Mouse (Mus musculus) ZHBTc4 (cell line): ENCODE measurements around the gene Kalrn.
A peak's percentile ranks its signal among the peaks of the same experiment; 100 is the strongest.

Experiments
- DNase-seq: peaks from one replicate; pipeline ENCODE4 v3.0.0-alpha.2; 2011; ENCODE audit warnings: low read depth, low spot score

The Kalrn gene

DNA sequence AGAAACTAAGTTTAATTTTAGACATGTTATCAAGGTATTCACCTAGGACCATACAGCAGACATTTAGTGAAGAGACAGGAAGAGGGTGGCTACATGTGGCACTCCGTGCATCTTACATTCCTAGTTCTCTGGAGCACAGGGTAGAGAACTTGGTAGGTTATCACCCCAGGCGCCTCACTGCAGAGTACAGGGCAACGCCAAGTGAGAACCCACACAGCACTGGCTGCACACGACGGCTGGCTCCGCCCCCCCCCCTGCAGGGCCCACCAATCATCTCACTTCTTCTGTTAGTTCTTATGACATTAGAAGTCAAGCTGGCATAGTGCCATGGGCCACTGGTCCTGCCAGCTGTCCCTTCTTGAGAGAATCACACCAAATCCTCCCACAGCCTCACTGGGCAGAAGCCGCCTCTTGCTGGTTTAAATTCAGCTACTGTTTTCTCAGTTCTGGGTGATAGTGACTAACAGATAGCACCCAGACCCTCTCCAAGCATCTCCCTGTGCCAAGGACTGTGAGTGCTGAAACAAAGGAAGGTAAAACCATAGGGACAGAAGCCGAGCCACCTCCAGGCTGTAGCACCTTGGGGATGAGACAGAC is 133.2 kb downstream of the Kalrn start:
- no peak for DNase-seq

DNA sequence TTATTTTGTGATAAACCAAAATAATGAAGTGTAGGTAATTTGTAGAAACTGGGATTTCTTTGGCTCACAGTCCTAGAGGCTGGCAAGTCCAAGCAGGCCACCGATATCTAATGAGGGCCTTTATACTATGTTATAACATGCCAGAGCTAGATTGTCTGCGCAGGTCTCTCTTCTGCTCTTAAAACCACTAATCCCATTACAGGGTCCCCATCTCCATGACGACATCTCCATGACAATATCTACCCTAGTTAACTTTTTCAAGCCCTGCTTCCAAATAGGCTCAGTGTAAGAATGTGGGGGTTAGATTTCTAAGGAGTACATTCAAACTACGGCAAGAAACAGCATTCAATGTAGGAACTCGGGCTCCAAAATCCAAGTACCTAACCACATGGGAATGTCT is 143.2 kb downstream of the Kalrn start:
- no peak for DNase-seq

DNA sequence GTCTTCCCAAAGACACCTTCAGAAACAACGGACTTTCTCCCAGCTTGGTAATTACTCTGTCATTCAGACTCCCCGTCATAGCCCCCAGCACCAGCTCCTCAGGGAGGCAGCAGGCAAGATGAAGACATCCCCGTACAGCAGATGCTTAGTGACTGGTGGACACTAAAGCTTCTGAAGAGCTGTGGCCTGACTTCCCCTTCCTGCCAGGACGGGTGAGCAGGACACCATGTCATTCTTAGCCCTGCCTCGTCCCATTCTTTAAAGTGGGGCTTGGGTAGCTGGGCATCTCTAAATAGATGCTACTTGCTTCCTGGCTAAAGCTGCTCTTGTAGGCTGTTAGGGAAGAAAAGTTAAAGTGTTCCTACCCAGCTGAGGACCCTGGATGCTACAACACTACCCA is 145.7 kb downstream of the Kalrn start:
- DNase-seq: no peak

DNA sequence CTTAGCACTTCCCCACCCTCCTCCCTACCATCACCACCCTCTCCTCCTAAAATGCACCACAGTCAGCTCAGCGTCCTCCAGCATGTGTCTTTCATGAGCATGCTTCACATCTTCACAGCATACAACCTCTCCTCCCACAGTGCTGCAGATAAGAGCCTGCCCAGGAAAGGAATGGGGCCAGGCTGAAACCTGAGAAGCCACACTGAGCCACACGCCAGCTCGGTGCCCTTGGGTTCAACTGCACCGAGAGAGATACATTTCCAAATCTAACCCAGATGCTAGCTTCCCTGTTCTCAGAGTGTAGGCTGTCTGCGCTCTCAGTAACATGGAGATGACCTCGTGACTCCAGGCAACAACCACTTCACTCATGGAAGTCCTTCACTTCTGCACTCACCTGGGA is 151.9 kb downstream of the Kalrn start:
- no peak for DNase-seq

DNA sequence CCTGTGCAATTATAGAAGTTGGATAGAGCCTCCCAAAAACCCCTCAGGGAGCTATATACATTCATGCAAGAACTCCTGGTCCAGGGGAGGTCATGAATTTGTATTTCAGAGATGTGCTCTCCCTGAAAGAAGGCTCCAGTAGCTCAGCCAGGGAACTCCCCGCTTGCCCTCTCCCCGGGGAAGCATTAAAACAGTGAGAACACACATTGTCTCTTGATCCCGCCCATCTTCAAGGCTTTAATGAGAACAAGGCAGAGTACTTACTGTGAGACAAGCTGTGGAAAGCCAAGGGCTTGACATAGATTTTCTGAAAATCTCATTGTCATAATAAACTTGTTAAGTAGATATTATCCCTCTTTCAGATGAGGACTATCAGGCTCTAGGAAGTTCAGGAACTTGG is 155.4 kb downstream of the Kalrn start:
- DNase-seq: no peak

DNA sequence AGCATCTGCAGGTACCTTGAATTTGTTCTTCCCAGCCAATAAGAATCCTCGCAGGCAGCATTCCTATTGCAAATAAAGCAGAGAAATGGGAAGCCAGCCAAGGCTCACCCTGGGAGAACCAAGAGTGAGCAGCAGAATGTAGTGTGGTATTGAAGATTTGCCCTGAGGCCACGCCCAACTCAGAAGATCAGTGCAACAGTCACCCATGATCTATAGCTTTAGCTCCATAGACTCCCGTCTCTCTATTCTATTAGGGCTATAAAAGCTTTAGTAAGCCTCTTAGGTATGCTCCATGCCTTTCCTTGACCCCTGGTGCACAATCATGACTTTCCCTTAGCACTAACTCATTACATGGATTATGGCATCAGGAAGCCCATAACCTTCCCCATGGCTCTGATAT is 155.9 kb downstream of the Kalrn start:
- DNase-seq: no peak

DNA sequence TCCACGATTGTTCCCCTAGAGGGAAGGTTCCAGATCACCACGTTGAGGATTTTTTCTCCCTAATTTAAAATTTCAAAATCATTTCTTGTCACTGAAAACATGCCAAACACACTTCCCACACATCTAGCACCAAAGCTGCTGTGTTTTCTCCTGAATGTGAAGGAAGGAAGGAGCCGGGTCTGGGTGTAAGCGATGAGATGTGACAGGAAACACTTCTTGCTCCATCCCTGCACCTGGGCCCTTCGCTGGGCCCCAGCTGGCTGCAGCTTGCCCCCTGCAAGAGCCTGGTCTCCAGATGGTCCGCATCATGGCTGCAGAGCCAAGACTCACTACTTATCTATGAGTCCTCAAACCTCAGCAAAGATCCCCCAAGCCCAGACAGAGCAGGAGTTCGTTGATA is 158.8 kb downstream of the Kalrn start:
- no peak for DNase-seq

DNA sequence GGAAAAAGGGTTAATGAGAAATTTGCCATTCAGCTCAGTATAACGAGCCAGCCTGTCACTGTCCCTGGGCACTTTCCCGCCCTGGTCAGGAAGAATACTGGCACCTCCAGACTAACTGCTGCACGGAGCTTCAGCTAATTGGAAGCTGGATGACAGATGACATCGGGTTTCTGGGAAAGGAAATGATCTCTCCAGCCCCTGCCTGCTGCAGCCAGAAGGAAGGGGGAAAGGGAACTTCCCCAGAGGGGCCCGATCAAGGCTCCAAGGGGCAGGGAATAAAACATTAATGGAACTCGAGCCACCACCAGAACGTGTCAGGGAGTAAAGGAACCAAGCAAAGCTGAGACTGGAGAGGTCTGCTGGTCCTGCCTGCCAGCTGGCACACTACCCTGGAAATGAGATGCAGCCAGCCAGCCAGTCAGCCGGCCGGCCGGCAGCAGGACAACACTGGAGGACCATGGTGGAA is 159.4 kb downstream of the Kalrn start:
- DNase-seq: no peak

DNA sequence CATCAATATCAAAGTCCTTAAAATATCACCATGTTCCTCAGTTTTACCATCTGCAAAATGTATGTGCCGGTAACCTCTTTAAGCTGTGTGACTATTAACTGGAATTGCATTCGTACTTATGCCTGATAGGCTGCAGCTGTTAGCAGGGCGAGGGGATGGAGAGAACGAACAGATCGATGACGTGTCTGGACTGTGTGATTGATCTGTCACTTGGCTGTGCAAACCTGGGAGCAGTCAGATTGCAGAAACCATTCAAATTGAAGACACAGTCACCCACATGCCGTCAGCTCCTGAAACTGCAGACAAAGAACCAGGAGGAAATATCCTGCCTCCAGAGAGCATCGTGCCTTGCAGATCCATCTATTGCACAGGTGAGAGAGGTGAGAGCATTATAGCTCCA is 166.3 kb downstream of the Kalrn start:
- no peak for DNase-seq

DNA sequence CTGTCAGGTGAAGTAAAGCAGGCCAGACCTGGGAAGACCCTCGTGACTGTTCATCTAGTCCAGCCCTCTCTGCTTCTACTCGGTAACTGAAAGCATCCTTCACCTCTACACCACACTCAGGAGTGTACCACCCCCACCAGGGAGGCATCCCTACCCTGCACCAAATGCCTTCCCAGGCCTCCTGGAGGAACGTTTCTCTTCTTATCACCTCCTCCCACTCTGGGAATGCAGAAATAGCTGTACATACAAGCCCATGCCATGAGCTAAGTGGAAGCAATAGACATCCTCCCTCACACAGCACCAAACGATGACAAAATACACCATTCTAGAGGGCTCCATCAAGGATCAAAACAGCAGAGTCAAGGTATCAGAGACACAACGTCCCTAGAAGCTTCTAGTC is 168.2 kb downstream of the Kalrn start:
- no peak for DNase-seq

DNA sequence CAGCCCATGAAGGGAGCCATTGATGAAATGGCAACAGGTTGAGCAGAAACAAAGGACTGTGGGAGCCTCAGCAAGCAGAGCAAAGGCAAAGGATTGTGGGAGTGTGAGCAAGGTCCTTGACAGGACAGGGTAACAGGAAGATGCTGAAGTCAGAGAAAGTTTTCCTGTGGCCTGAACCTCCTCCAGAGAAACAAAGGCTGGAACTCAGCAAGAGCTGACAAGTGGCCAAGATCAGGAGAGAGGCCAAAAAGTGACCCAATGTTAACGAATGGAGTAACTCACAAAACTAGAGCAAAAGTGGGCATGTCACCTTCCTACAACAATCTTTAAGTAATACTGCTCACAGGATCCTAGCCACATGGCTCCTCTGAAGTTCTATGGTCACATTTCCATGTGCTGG is 172.1 kb downstream of the Kalrn start:
- no peak for DNase-seq

DNA sequence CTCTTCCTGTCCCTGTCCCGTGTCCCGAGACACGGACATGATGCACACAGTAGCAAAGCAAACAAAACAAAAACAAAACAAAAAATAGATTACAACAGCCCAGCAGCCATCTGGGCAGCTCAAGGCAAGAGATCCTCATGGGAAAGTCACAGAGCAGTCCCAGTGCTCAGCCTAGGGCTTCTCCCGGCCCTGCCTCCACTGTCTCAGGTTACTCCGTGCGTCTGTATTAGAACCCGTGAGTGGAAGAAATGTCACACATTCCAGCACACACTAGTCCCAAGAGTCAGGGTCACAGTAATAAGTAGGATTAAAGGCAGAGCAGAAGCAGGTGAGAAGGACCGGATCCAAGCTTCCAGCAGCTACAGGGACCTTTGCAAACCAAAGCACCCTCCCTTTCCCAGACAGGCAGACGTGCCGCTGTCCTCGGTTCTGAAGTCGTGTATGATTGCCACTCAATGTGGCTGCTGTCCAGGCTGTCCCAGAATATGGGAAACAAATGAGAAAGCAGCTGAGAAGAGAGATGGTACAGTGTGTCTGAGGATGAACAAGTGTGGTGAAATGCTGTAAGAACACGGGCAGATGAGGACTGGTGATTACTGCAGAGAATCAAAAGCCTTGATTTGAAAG is 173.1 kb downstream of the Kalrn start:
- DNase-seq: peak; percentile 68

DNA sequence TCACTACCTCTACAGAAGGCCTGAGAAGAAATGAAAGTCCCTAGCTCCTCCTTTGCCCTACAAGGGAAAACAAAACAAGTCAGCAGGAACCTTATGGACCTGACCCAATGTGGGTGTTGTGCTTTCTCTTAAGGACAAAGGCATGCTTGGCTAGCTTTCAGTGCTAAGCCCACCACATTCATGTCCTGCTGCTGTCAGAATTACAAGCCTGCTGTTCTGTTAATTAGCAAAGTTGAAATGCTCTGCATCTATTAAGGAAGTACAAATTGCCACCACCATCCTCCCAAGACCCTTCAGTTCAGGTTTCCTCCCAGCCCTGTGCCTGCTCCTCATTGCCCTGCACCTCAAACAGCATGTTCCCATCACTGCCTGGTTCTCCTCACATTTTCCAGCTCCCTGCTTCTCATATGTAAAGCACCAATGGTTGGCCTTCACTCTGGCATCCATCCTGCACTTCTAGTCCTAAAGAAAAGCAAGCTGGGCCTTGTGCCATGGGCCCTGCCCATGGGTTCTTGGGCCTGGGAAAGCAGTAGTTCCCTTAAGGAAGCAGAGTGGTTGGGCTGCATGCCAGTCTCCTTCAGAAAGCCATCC is 178.0 kb downstream of the Kalrn start:
- no peak for DNase-seq

DNA sequence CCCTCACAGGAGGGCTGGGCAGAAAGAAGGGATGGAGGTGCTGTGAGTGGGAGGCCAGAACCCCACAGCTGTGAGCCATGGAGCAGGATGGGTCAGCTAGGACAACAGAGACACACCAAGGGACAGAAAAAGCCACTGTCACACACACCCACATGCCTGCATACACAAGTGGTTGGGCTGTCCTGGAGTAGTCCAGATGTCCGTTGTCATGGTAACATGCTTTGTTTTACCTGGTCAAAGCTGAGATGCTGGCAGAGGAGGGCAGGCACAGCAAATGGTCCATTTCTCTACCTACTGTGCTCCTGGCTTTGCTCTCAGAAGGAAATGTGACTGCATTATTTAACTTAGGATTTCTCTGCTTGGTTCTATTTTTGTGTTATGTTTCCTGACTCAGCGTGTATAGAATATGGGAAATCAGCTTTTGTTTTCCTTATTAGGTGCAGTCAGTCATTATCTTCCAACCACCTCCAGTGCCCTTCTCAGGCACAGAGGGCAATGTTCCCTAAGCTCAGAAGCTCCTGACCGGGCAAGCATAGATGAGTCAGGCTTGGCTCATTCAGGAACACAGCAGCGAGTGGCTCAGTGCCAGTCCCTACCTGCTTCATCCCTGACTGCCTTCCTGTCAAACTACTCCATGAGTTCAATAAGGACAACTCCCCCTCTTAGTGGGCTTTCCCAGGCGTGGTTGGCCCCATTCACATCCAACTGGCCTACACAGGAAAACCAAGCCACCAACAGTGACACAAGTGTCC is 183.6 kb downstream of the Kalrn start:
- peak; percentile 27 for DNase-seq

DNA sequence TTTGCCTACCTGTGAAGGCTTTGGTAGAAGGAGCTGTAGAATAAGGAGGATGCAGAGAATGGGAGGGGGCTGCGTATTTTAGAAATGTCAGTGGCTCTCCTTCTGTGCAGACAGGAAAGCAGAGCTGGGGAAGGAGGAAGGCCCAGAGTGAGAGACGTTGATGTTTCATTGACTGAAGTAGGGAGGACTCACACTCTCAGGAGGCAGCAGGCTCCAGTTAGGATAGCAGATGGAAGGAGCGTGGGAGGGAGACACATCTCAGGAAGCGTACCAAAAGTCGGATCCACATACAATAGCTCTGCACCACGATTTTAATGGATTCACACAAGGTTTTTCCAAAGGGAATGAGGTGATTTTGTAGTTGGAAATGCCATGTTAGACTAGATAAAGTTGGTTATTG is 184.5 kb downstream of the Kalrn start:
- no peak for DNase-seq

DNA sequence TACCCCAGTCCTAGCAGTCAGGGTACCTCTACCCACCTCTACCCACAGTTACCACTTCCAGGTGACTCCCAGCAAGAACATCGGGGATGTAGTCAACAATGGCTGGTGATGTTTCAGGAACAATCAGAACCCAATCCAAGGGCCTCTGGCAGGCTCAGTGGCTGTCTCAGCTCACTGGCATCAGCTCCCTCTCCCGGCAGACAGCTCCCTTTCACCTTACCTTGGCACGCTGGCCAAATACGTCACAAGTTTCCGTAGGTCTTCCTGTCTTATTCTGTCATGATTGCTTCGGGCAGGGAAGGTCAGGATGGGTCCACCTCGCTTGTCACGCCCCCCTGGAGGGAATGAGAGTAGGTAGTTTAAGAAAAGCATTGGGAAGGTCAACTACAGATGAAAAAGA is 188.3 kb downstream of the Kalrn start:
- no peak for DNase-seq

DNA sequence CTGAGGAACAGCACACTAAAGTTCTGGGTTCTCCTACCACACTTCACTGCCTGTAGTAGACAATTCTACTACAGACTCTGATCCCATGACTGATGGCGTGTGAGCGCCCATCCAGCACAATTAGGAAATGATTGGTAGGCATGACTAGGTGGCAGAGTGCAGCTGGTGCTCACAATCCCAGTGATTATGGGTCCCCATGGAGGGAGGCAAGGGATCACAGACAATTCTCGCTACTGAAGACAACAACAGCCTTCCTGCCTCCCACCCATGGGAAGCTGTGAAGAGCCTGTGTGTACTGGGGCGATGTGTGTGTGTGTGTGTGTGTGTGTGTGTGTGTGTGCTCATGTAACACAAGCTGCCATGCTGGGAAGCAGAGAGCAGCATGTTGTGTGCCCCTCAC is 190.3 kb downstream of the Kalrn start:
- DNase-seq: no peak

DNA sequence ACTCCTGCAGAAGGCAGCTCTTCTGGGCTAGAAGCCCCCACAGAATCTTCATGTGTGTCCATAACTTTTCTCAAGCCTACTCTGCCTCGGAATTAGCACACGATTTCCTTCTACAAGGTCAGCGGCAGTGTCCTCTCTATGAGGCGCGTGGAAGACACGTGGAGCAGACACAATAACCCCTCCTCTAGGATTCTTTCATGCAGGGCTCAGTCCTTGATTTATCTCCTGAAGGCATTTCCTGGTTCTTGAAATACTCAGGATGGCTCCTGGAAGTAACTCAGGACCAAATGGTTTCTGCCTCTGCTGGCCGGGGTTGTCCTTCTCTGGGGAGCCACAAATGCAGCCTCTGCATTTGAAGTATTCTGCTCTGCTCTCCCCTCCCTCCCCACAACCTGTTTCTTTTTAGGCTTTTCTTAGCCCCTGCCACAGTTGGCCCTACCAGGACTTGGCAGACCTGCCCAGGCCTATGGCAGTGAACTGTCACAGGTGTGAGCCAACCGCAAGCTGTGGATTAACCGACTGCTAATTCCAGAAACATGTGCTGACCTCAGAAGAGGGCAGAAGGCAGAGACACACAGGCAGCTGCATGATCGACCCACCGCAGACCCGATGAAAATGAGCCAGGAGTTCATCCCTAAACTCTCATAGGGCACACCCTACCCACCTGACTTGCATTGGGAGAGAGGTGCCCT is 197.0 kb downstream of the Kalrn start:
- no peak for DNase-seq

DNA sequence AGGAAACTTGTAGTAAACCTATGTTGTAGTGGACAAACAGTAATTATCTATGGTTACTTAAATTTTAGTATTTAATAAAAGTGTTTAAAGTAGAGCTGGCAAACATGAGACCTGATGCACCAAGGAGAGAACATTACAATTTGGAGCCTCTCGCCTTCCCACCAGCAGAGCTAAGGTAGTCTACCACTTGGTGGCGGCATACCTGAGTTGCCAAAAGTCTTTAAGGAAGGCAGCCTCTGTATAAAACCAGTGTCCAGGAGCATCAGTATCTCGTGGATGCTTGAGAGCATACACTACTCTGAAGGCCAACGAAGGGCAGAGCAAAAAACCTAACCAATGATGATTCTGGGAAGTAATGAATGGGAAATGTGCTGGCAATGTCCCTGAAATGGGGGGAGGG is 199.8 kb downstream of the Kalrn start:
- no peak for DNase-seq

DNA sequence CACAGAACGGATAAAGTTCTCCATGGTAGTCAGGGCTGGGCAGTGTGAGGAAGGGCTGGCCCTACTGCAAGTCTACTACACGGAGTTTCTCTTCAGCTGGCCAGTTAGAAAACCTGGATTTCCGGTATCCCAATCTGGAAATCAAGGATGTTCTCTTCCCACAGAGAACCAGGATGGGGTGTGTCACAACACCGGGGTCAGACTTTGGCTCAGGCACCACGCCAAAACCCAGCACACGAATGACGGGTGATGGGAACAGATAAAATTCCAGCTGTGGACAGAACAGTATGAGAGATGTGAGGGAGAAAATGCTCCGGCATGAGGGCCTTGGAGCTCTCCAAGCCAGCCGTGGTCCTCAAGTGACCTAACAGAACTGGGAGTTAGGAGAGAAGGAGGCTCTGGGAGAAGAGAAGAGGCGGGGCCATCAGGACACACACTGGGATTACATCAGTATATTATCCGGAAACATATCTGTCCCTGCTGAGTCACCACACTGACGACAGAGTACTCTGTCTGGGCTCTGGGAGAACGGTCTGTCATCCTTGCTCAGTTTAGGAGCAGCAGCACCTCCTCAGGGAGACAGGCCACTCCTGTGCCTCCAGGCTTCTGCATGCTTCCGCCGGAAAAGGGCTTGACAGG is 201.1 kb downstream of the Kalrn start:
- DNase-seq: no peak

DNA sequence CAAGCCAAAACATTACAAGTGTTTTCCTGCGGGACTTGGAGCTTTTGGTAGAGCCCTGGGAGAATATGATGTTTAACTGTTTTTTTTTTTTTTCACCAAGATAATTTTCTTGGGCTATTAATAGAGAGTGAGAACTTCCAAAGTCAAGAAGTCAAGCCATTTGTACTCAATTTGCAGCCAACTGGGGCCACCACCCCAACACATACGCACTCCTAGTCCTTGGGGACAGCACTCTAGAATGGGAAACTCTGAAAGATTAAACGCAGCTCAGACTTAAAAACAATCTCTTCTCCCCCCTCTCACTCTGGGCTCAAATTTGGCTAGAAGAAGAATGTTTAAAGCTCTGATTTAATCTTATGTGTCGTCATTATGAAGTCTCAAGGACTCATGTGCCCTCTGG is 214.1 kb downstream of the Kalrn start:
- DNase-seq: no peak

DNA sequence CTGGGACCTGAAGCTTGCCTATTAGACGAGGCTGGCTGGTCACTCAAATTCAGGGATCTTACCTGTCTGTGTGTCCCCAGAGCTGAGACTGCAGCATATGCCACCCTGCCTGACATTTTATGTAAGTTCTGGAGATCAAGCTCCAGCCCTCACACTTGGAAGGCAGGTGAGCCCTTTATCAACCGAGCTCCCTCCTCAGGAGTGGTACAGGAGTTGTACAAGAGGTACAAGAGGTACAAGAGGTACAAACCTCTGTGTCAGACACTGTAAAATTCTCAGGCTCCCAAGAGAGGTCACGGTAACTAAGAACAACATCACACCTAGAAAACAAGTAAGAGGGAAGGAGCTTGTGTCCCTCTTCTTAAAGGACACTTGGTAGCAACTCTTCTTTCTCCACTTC is 217.8 kb downstream of the Kalrn start:
- DNase-seq: no peak
